Mouse (Mus musculus): ENCODE data around the gene Cyb561d1.

Gene Cyb561d1

GRCm38 (mm10) chr3:108203621-108204325 is 2.8 kb upstream of the Cyb561d1 start:
- peak; percentile 57 for DNase-seq (ENCODE audit: low spot score)

- no peak for DNase-seq (ENCODE audit: low spot score)
Measured at GRCm38 (mm10) chr3:108203212-108203611, 2.2 kb upstream of the Cyb561d1 start.

GRCm38 (mm10) chr3:108202506-108202905 is 1.5 kb upstream of the Cyb561d1 start:
- DNase-seq (ENCODE audit: low spot score), result peak; percentile 38

- no peak for DNase-seq (ENCODE audit: low spot score)
Measured at GRCm38 (mm10) chr3:108199231-108199630, 1.8 kb downstream of the Cyb561d1 start.

- DNase-seq (ENCODE audit: low spot score), result no peak
Measured at GRCm38 (mm10) chr3:108197066-108197497, 3.9 kb downstream of the Cyb561d1 start.

GRCm38 (mm10) chr3:108195941-108196590 is 4.9 kb downstream of the Cyb561d1 start:
- no peak for DNase-seq (ENCODE audit: low spot score)

GRCm38 (mm10) chr3:108195287-108195686 is 5.7 kb downstream of the Cyb561d1 start:
- no peak for DNase-seq (ENCODE audit: low spot score)

- DNase-seq (ENCODE audit: low spot score), result no peak
Measured at GRCm38 (mm10) chr3:108193686-108194085, 7.3 kb downstream of the Cyb561d1 start.

- DNase-seq (ENCODE audit: low spot score), result no peak
Measured at GRCm38 (mm10) chr3:108189897-108190296, 11.1 kb downstream of the Cyb561d1 start.

- no peak for DNase-seq (ENCODE audit: low spot score)
Measured at GRCm38 (mm10) chr3:108188716-108189490, 12.1 kb downstream of the Cyb561d1 start.

- no peak for DNase-seq (ENCODE audit: low spot score)
Measured at GRCm38 (mm10) chr3:108187111-108187795, 13.8 kb downstream of the Cyb561d1 start.

GRCm38 (mm10) chr3:108186098-108187047 is 14.6 kb downstream of the Cyb561d1 start, which contains the start of gene Amigo1:
Amigo1 (plus strand) TSS chr3:108186335.
- DNase-seq (ENCODE audit: low spot score), result peak; percentile 37

GRCm38 (mm10) chr3:108185460-108186097 is 15.4 kb downstream of the Cyb561d1 start:
- DNase-seq (ENCODE audit: low spot score), result no peak

- no peak for DNase-seq (ENCODE audit: low spot score)
Measured at GRCm38 (mm10) chr3:108184742-108185141, 16.3 kb downstream of the Cyb561d1 start.

GRCm38 (mm10) chr3:108180514-108180913 is 20.5 kb downstream of the Cyb561d1 start:
- DNase-seq (ENCODE audit: low spot score), result no peak

GRCm38 (mm10) chr3:108178756-108179715 is 22.0 kb downstream of the Cyb561d1 start:
- no peak for DNase-seq (ENCODE audit: low spot score)

GRCm38 (mm10) chr3:108174672-108175531 is 26.1 kb downstream of the Cyb561d1 start:
- no peak for DNase-seq (ENCODE audit: low spot score)

GRCm38 (mm10) chr3:108169199-108169598 is 31.8 kb downstream of the Cyb561d1 start:
- DNase-seq (ENCODE audit: low spot score), result no peak

All from yolk sac, embryonic 10.5 days (tissue).